Mouse (Mus musculus) bone marrow macrophage, adult 2 months (primary cell): ENCODE data around the gene 1600012H06Rik.

Experiments
- CTCF ChIP-seq: IDR thresholded peaks from 2 replicates; pipeline ENCODE4 v1.5.1; 2012; ENCODE audit warnings: low read depth, mild to moderate bottlenecking, low read length, moderate library complexity
- POLR2A ChIP-seq: IDR thresholded peaks from 2 replicates; pipeline ENCODE4 v1.6.1; 2012; ENCODE audit warnings: mild to moderate bottlenecking, low read depth, low read length, borderline replicate concordance

DNA sequence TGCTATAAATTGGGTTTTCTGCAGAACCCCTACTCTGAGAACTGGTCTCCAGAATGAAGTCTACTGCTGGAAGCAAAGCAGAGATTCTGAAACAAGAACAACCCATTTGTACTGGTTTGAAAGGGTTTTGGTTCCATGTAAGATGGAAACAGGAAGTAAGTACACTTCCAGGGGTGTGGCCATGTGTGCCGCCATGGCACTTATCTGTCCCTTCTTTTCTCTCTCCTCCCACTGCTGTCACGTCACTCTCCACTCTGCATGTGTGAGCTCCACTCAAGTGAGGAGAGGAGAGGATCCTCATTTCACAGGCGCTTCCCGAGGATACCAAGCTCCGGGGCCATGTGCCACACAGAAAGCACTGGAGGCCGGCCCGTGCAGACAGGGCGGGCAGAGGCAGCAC is 10.5 kb downstream of the 1600012H06Rik start:
- TF ChIP-seq CTCF: no peak
- TF ChIP-seq POLR2A: no peak
